Mouse (Mus musculus): ENCODE measurements at regions not wholly inside any gene's neighbourhood (a gene's known extent, or its start where the extent isn't known, plus 50 kb on each side); places are given as distances from the start of the nearest gene placed in this dataset.

GRCm38 (mm10) chr2:137704948-137705723 lies 551.2 kb upstream of the Btbd3 start:
- Histone ChIP-seq H3K4me1 (replicated peaks; ENCODE audit: control insufficient read depth in 2 of 2, insufficient read depth in 2 of 2, low read length in 1 of 2) (no peaks in the 10 kb centered on the region), H3K9me3 (ENCODE audit: control insufficient read depth, low read length) (no peaks in the 10 kb centered on the region), H3K27ac (no peak overlapping the region), H3K9ac (replicated peaks) (no peak overlapping the region), H3K4me3 (ENCODE audit: insufficient read depth in 1 of 2, low read depth in 2 of 2, low read length in 2 of 2) (no peak overlapping the region), H3K4me2 (ENCODE audit: low read depth) (no peak overlapping the region), H3K27me3 (ENCODE audit: control insufficient read depth, insufficient read depth, low read length) (no peaks in the 10 kb centered on the region), H3K36me3 (replicated peaks; ENCODE audit: control insufficient read depth, insufficient read depth, low read depth) (no peaks in the 10 kb centered on the region)
- TF ChIP-seq EP300 (IDR thresholded peaks at IDR 0.05; ENCODE audit: low read depth), result no peak
- no peak for TF ChIP-seq CTCF (IDR thresholded peaks at IDR 0.05; ENCODE audit: low read depth)
- ATAC-seq (ENCODE audit: insufficient read depth) (no peak), DNase-seq (ENCODE audit: low read depth in 3 of 3, low spot score in 3 of 3) (no peak)
- 63% methylated on average over 12 of the region's 12 CpGs for WGBS (ENCODE audit: insufficient replicate concordance)

GRCm38 (mm10) chr2:137704565-137704947 lies 551.8 kb upstream of the Btbd3 start:
- TF ChIP-seq CTCF (IDR thresholded peaks at IDR 0.05; ENCODE audit: low read depth) (no peak), EP300 (IDR thresholded peaks at IDR 0.05; ENCODE audit: low read depth) (no peak)
- DNase-seq (ENCODE audit: low read depth in 3 of 3, low spot score in 3 of 3) (no peak), ATAC-seq (ENCODE audit: insufficient read depth) (no peak)
- no peak overlapping the region for H3K27ac ChIP-seq
- H3K36me3 ChIP-seq (replicated peaks; ENCODE audit: control insufficient read depth, insufficient read depth, low read depth), result no peaks in the 10 kb centered on the region
- H3K4me2 ChIP-seq (ENCODE audit: low read depth), result no peak overlapping the region
- H3K9me3 ChIP-seq (ENCODE audit: control insufficient read depth, low read length), result no peaks in the 10 kb centered on the region
- 65% methylated on average over 6 of the region's 6 CpGs for WGBS (ENCODE audit: insufficient replicate concordance)
- H3K4me3 ChIP-seq (ENCODE audit: insufficient read depth in 1 of 2, low read depth in 2 of 2, low read length in 2 of 2), result no peak overlapping the region
- no peaks in the 10 kb centered on the region for H3K4me1 ChIP-seq (replicated peaks; ENCODE audit: control insufficient read depth in 2 of 2, insufficient read depth in 2 of 2, low read length in 1 of 2)
- no peak overlapping the region for H3K9ac ChIP-seq (replicated peaks)
- no peaks in the 10 kb centered on the region for H3K27me3 ChIP-seq (ENCODE audit: control insufficient read depth, insufficient read depth, low read length)

GRCm38 (mm10) chr2:137704051-137704450 lies 552.3 kb upstream of the Btbd3 start:
- Histone ChIP-seq H3K4me1 (replicated peaks; ENCODE audit: control insufficient read depth in 2 of 2, insufficient read depth in 2 of 2, low read length in 1 of 2) (no peaks in the 10 kb centered on the region), H3K9me3 (ENCODE audit: control insufficient read depth, low read length) (no peaks in the 10 kb centered on the region), H3K36me3 (replicated peaks; ENCODE audit: control insufficient read depth, insufficient read depth, low read depth) (no peaks in the 10 kb centered on the region), H3K27ac (no peak overlapping the region), H3K4me3 (ENCODE audit: insufficient read depth in 1 of 2, low read depth in 2 of 2, low read length in 2 of 2) (no peak overlapping the region), H3K4me2 (ENCODE audit: low read depth) (no peak overlapping the region), H3K27me3 (ENCODE audit: control insufficient read depth, insufficient read depth, low read length) (no peaks in the 10 kb centered on the region), H3K9ac (replicated peaks) (no peak overlapping the region)
- WGBS (ENCODE audit: insufficient replicate concordance), result 34% methylated on average over 3 of the region's 3 CpGs
- ATAC-seq (ENCODE audit: insufficient read depth) (no peak), DNase-seq (ENCODE audit: low read depth in 3 of 3, low spot score in 3 of 3) (no peak)
- no peak for TF ChIP-seq EP300 (IDR thresholded peaks at IDR 0.05; ENCODE audit: low read depth)
- no peak for TF ChIP-seq CTCF (IDR thresholded peaks at IDR 0.05; ENCODE audit: low read depth)

GRCm38 (mm10) chr2:137695885-137696284 lies 560.5 kb upstream of the Btbd3 start:
- no peaks in the 10 kb centered on the region for H3K27me3 ChIP-seq (ENCODE audit: control insufficient read depth, insufficient read depth, low read length)
- no peak for DNase-seq (ENCODE audit: low read depth in 3 of 3, low spot score in 3 of 3)
- H3K4me2 ChIP-seq (ENCODE audit: low read depth), result no peak overlapping the region
- no peak overlapping the region for H3K9ac ChIP-seq (replicated peaks)
- no peaks in the 10 kb centered on the region for H3K4me1 ChIP-seq (replicated peaks; ENCODE audit: control insufficient read depth in 2 of 2, insufficient read depth in 2 of 2, low read length in 1 of 2)
- ATAC-seq (ENCODE audit: insufficient read depth), result no peak
- H3K27ac ChIP-seq, result no peak overlapping the region
- no peaks in the 10 kb centered on the region for H3K36me3 ChIP-seq (replicated peaks; ENCODE audit: control insufficient read depth, insufficient read depth, low read depth)
- WGBS (ENCODE audit: insufficient replicate concordance), result 63% methylated on average over 5 of the region's 5 CpGs
- no peaks in the 10 kb centered on the region for H3K9me3 ChIP-seq (ENCODE audit: control insufficient read depth, low read length)
- H3K4me3 ChIP-seq (ENCODE audit: insufficient read depth in 1 of 2, low read depth in 2 of 2, low read length in 2 of 2), result no peak overlapping the region
- TF ChIP-seq CTCF (IDR thresholded peaks at IDR 0.05; ENCODE audit: low read depth), result no peak
- TF ChIP-seq EP300 (IDR thresholded peaks at IDR 0.05; ENCODE audit: low read depth), result no peak

- Histone ChIP-seq H3K27me3 (ENCODE audit: control insufficient read depth, insufficient read depth, low read length) (no peaks in the 10 kb centered on the region), H3K9ac (replicated peaks) (no peak overlapping the region)
- 55% methylated on average over 3 of the region's 3 CpGs for WGBS (ENCODE audit: insufficient replicate concordance)
These were observed 562.3 kb upstream of the Btbd3 start for GRCm38 (mm10) chr2:137694020-137694419.

More at GRCm38 (mm10) chr2:137694020-137694419, 562.3 kb upstream of the Btbd3 start:
- no peak overlapping the region for H3K27ac ChIP-seq
- H3K36me3 ChIP-seq (replicated peaks; ENCODE audit: control insufficient read depth, insufficient read depth, low read depth), result no peaks in the 10 kb centered on the region
- H3K4me1 ChIP-seq (replicated peaks; ENCODE audit: control insufficient read depth in 2 of 2, insufficient read depth in 2 of 2, low read length in 1 of 2), result no peaks in the 10 kb centered on the region
- DNase-seq (ENCODE audit: low read depth in 3 of 3, low spot score in 3 of 3), result no peak
- H3K4me2 ChIP-seq (ENCODE audit: low read depth), result no peak overlapping the region
- ATAC-seq (ENCODE audit: insufficient read depth), result no peak
- no peaks in the 10 kb centered on the region for H3K9me3 ChIP-seq (ENCODE audit: control insufficient read depth, low read length)
- no peak overlapping the region for H3K4me3 ChIP-seq (ENCODE audit: insufficient read depth in 1 of 2, low read depth in 2 of 2, low read length in 2 of 2)
- TF ChIP-seq EP300 (IDR thresholded peaks at IDR 0.05; ENCODE audit: low read depth) (no peak), CTCF (IDR thresholded peaks at IDR 0.05; ENCODE audit: low read depth) (no peak)

Measured in liver, embryonic 14.5 days (tissue).